Mouse (Mus musculus): Measurements from ENCODE around the gene Cd44.

The Cd44 gene

GRCm38 (mm10) chr2:102778208-102778607, 123.3 kb downstream of the Cd44 start:
- no peaks in the 10 kb centered on the region for H3K4me1 ChIP-seq (replicated peaks; ENCODE audit: low read depth, low read length)

GRCm38 (mm10) chr2:102775561-102775960, 125.9 kb downstream of the Cd44 start:
- Histone ChIP-seq H3K36me3 (ENCODE audit: insufficient read depth, low read length) (no peaks in the 10 kb centered on the region), H3K27me3 (ENCODE audit: insufficient read depth, low read length) (no peaks in the 10 kb centered on the region), H3K4me1 (replicated peaks; ENCODE audit: low read depth, low read length) (no peaks in the 10 kb centered on the region), H3K4me3 (replicated peaks; ENCODE audit: low read length) (no peak overlapping the region), H3K9me3 (ENCODE audit: low read length) (peaks cover 10% of the 10 kb centered on the region; the same call in 1 of the 2 replicates)
- no peak for TF ChIP-seq CTCF (conservative IDR thresholded peaks at IDR 0.05; ENCODE audit: low read length)
- TF ChIP-seq POU5F1 (IDR thresholded peaks at IDR 0.05; ENCODE audit: borderline replicate concordance, low read length), result no peak
- no peak for TF ChIP-seq NANOG (IDR thresholded peaks at IDR 0.05; ENCODE audit: borderline replicate concordance, low read length)

More at GRCm38 (mm10) chr2:102778208-102778607, 123.3 kb downstream of the Cd44 start:
- no peak overlapping the region for H3K4me3 ChIP-seq (replicated peaks; ENCODE audit: low read length)
- TF ChIP-seq POU5F1 (IDR thresholded peaks at IDR 0.05; ENCODE audit: borderline replicate concordance, low read length) (no peak), CTCF (conservative IDR thresholded peaks at IDR 0.05; ENCODE audit: low read length) (no peak), NANOG (IDR thresholded peaks at IDR 0.05; ENCODE audit: borderline replicate concordance, low read length) (no peak)
- no peaks in the 10 kb centered on the region for H3K36me3 ChIP-seq (ENCODE audit: insufficient read depth, low read length)
- H3K27me3 ChIP-seq (ENCODE audit: insufficient read depth, low read length), result no peaks in the 10 kb centered on the region
- H3K9me3 ChIP-seq (ENCODE audit: low read length), result peaks cover 10% of the 10 kb centered on the region; the same call in 1 of the 2 replicates

- TF ChIP-seq NANOG (IDR thresholded peaks at IDR 0.05; ENCODE audit: borderline replicate concordance, low read length), result no peak
- TF ChIP-seq CTCF (conservative IDR thresholded peaks at IDR 0.05; ENCODE audit: low read length), result no peak
- TF ChIP-seq POU5F1 (IDR thresholded peaks at IDR 0.05; ENCODE audit: borderline replicate concordance, low read length), result no peak
- no peaks in the 10 kb centered on the region for H3K27me3 ChIP-seq (ENCODE audit: insufficient read depth, low read length)
- no peak overlapping the region for H3K4me3 ChIP-seq (replicated peaks; ENCODE audit: low read length)
- no peaks in the 10 kb centered on the region for H3K36me3 ChIP-seq (ENCODE audit: insufficient read depth, low read length)
- peaks cover 10% of the 10 kb centered on the region; the same call in 1 of the 2 replicates for H3K9me3 ChIP-seq (ENCODE audit: low read length)
- H3K4me1 ChIP-seq (replicated peaks; ENCODE audit: low read depth, low read length), result no peaks in the 10 kb centered on the region
These were observed 126.8 kb downstream of the Cd44 start for GRCm38 (mm10) chr2:102774700-102775099.

GRCm38 (mm10) chr2:102772276-102772675, 129.2 kb downstream of the Cd44 start:
- Histone ChIP-seq H3K36me3 (ENCODE audit: insufficient read depth, low read length) (no peaks in the 10 kb centered on the region), H3K4me1 (replicated peaks; ENCODE audit: low read depth, low read length) (no peaks in the 10 kb centered on the region), H3K27me3 (ENCODE audit: insufficient read depth, low read length) (no peaks in the 10 kb centered on the region), H3K4me3 (replicated peaks; ENCODE audit: low read length) (no peak overlapping the region), H3K9me3 (ENCODE audit: low read length) (peaks cover 10% of the 10 kb centered on the region; the same call in 1 of the 2 replicates)
- TF ChIP-seq POU5F1 (IDR thresholded peaks at IDR 0.05; ENCODE audit: borderline replicate concordance, low read length) (no peak), NANOG (IDR thresholded peaks at IDR 0.05; ENCODE audit: borderline replicate concordance, low read length) (no peak), CTCF (conservative IDR thresholded peaks at IDR 0.05; ENCODE audit: low read length) (no peak)

- TF ChIP-seq CTCF (conservative IDR thresholded peaks at IDR 0.05; ENCODE audit: low read length) (no peak), POU5F1 (IDR thresholded peaks at IDR 0.05; ENCODE audit: borderline replicate concordance, low read length) (no peak), NANOG (IDR thresholded peaks at IDR 0.05; ENCODE audit: borderline replicate concordance, low read length) (no peak)
- H3K36me3 ChIP-seq (ENCODE audit: insufficient read depth, low read length), result no peaks in the 10 kb centered on the region
- no peaks in the 10 kb centered on the region for H3K4me1 ChIP-seq (replicated peaks; ENCODE audit: low read depth, low read length)
These were observed 130.2 kb downstream of the Cd44 start for GRCm38 (mm10) chr2:102771304-102771703.

GRCm38 (mm10) chr2:102768267-102768666, 133.2 kb downstream of the Cd44 start:
- Histone ChIP-seq H3K9me3 (ENCODE audit: low read length) (no peaks in the 10 kb centered on the region), H3K4me3 (replicated peaks; ENCODE audit: low read length) (no peak overlapping the region), H3K4me1 (replicated peaks; ENCODE audit: low read depth, low read length) (no peaks in the 10 kb centered on the region), H3K36me3 (ENCODE audit: insufficient read depth, low read length) (no peaks in the 10 kb centered on the region), H3K27me3 (ENCODE audit: insufficient read depth, low read length) (no peaks in the 10 kb centered on the region)
- TF ChIP-seq POU5F1 (IDR thresholded peaks at IDR 0.05; ENCODE audit: borderline replicate concordance, low read length) (no peak), NANOG (IDR thresholded peaks at IDR 0.05; ENCODE audit: borderline replicate concordance, low read length) (no peak), CTCF (conservative IDR thresholded peaks at IDR 0.05; ENCODE audit: low read length) (no peak)

More at GRCm38 (mm10) chr2:102771304-102771703, 130.2 kb downstream of the Cd44 start:
- Histone ChIP-seq H3K4me3 (replicated peaks; ENCODE audit: low read length) (no peak overlapping the region), H3K27me3 (ENCODE audit: insufficient read depth, low read length) (no peaks in the 10 kb centered on the region), H3K9me3 (ENCODE audit: low read length) (peaks cover 10% of the 10 kb centered on the region; the same call in 1 of the 2 replicates)

- no peaks in the 10 kb centered on the region for H3K9me3 ChIP-seq (ENCODE audit: low read length)
- H3K36me3 ChIP-seq (ENCODE audit: insufficient read depth, low read length), result no peaks in the 10 kb centered on the region
- no peaks in the 10 kb centered on the region for H3K27me3 ChIP-seq (ENCODE audit: insufficient read depth, low read length)
- TF ChIP-seq NANOG (IDR thresholded peaks at IDR 0.05; ENCODE audit: borderline replicate concordance, low read length) (no peak), CTCF (conservative IDR thresholded peaks at IDR 0.05; ENCODE audit: low read length) (no peak), POU5F1 (IDR thresholded peaks at IDR 0.05; ENCODE audit: borderline replicate concordance, low read length) (no peak)
- H3K4me1 ChIP-seq (replicated peaks; ENCODE audit: low read depth, low read length), result no peaks in the 10 kb centered on the region
- H3K4me3 ChIP-seq (replicated peaks; ENCODE audit: low read length), result no peak overlapping the region
These were observed 136.7 kb downstream of the Cd44 start for GRCm38 (mm10) chr2:102764602-102765374.

GRCm38 (mm10) chr2:102763991-102764390, 137.5 kb downstream of the Cd44 start:
- Histone ChIP-seq H3K4me3 (replicated peaks; ENCODE audit: low read length) (no peak overlapping the region), H3K27me3 (ENCODE audit: insufficient read depth, low read length) (no peaks in the 10 kb centered on the region), H3K36me3 (ENCODE audit: insufficient read depth, low read length) (no peaks in the 10 kb centered on the region), H3K9me3 (ENCODE audit: low read length) (no peaks in the 10 kb centered on the region), H3K4me1 (replicated peaks; ENCODE audit: low read depth, low read length) (no peaks in the 10 kb centered on the region)
- no peak for TF ChIP-seq CTCF (conservative IDR thresholded peaks at IDR 0.05; ENCODE audit: low read length)
- TF ChIP-seq POU5F1 (IDR thresholded peaks at IDR 0.05; ENCODE audit: borderline replicate concordance, low read length), result no peak
- no peak for TF ChIP-seq NANOG (IDR thresholded peaks at IDR 0.05; ENCODE audit: borderline replicate concordance, low read length)

Measured in E14TG2a.4 (cell line).